Mouse (Mus musculus) neural tube, embryonic 13.5 days (tissue): ENCODE results near the gene Tcp10c. TPM values are rescaled to one million over a fixed set of nuclear protein-coding genes. Genes with fewer than 3 reads are reported as not detected.
"Not testable (repeated sequence)": the region's sequence is repeated elsewhere in the genome, so short reads cannot be mapped to it uniquely, and the experiment has no call there.

ENCODE experiments used
- ATAC-seq: fragments of 200-750 bp; cut with Nextera tagmentation; 2 replicates; pipeline ENCODE4 v1.8.0; 2017; ENCODE audit warnings: low read depth, mild to moderate bottlenecking, moderate TSS enrichment, moderate library complexity
- H3K27ac ChIP-seq: fragments of 300-500 bp; sonication (generic); replicated peaks from 2 replicates; pipeline ENCODE4 v1.5.1; 2015; ENCODE audit warnings: moderate library complexity, mild to moderate bottlenecking, inconsistent platforms
- H3K27me3 ChIP-seq: fragments of 300-500 bp; sonication (generic); 2 replicates; pipeline ENCODE4 v1.6.1; 2015; ENCODE audit warnings: mild to moderate bottlenecking, inconsistent platforms
- H3K36me3 ChIP-seq: fragments of 300-500 bp; sonication (generic); 2 replicates; pipeline ENCODE4 v1.6.1; 2015; ENCODE audit warnings: mild to moderate bottlenecking, inconsistent platforms
- H3K4me1 ChIP-seq: fragments of 300-500 bp; sonication (generic); replicated peaks from 2 replicates; pipeline ENCODE4 v1.6.1; 2015; ENCODE audit warnings: inconsistent platforms
- H3K4me2 ChIP-seq: fragments of 300-500 bp; sonication (generic); 2 replicates; pipeline ENCODE4 v1.6.1; 2015; ENCODE audit warnings: inconsistent platforms, mild to moderate bottlenecking, moderate library complexity
- H3K4me3 ChIP-seq: fragments of 300-500 bp; sonication (generic); 2 replicates; pipeline ENCODE4 v1.5.1; 2015; ENCODE audit warnings: mild to moderate bottlenecking, inconsistent platforms
- H3K9ac ChIP-seq: fragments of 300-500 bp; sonication (generic); 2 replicates; pipeline ENCODE4 v1.6.1; 2015; ENCODE audit warnings: moderate library complexity, mild to moderate bottlenecking, inconsistent platforms
- H3K9me3 ChIP-seq: fragments of 300-500 bp; sonication (generic); 2 replicates; pipeline ENCODE4 v1.6.1; 2016; ENCODE audit warnings: inconsistent platforms
- WGBS: fragments of 180-500 bp; shearing (Covaris S2); methylation state at CpG from one replicate; pipeline ENCODE4 v1.1.7; 2015; 5-methylcytosine and 5-hydroxymethylcytosine counted together
- polyA plus RNA-seq: library from polyadenylated mRNA; unstranded; fragments of >200 nt; fragmentation: Nextera tagmentation; extraction: Ambion mirVana; gene quantifications from 2 replicates; pipeline ENCODE4 v1.2.1, GENCODE M21; 2015

Gene Tcp10c
- polyA plus RNA-seq, result 0.11 and 0.17 TPM in 2 replicates

GRCm38 (mm10) chr17:13354521-13354920, at the start of gene Tcp10c:
TSS of gene Tcp10c (plus strand) at chr17:13354572.
- not testable (repeated sequence) for H3K27me3 ChIP-seq, H3K36me3 ChIP-seq, H3K9ac ChIP-seq, ATAC-seq, H3K4me2 ChIP-seq, H3K4me1 ChIP-seq, H3K27ac ChIP-seq, H3K4me3 ChIP-seq
- 87% methylated on average over 4 of the region's 4 CpGs for WGBS
- H3K9me3 ChIP-seq, result peaks cover 24% of the 10 kb centered on the region

- 84% methylated on average over 5 of the region's 6 CpGs for WGBS
- not testable (repeated sequence) for H3K27ac ChIP-seq, H3K27me3 ChIP-seq, H3K4me3 ChIP-seq, H3K4me2 ChIP-seq, H3K9ac ChIP-seq, H3K36me3 ChIP-seq, H3K4me1 ChIP-seq
- ATAC-seq, result 0 out of 2 replicates have a peak, but pooled peaks have one; percentile 30
- H3K9me3 ChIP-seq, result peaks cover 29% of the 10 kb centered on the region
Measured at GRCm38 (mm10) chr17:13307852-13308251, 46.5 kb upstream of the Tcp10c start.

- H3K4me3 ChIP-seq, H3K9ac ChIP-seq, H3K36me3 ChIP-seq, H3K27me3 ChIP-seq, H3K4me2 ChIP-seq, H3K4me1 ChIP-seq, H3K27ac ChIP-seq: not testable (repeated sequence)
- 0 out of 2 replicates have a peak, but pooled peaks have one; percentile 24 for ATAC-seq
- WGBS, result 88% methylated on average over 5 of the region's 5 CpGs
- H3K9me3 ChIP-seq, result peaks cover 31% of the 10 kb centered on the region
Measured at GRCm38 (mm10) chr17:13308344-13308743, 46.0 kb upstream of the Tcp10c start.

GRCm38 (mm10) chr17:13308746-13309145, 45.6 kb upstream of the Tcp10c start:
- not testable (repeated sequence) for H3K4me2 ChIP-seq, ATAC-seq, H3K9ac ChIP-seq, H3K4me3 ChIP-seq, H3K27ac ChIP-seq, H3K36me3 ChIP-seq, H3K4me1 ChIP-seq, H3K27me3 ChIP-seq
- 89% methylated on average over 4 of the region's 4 CpGs for WGBS
- H3K9me3 ChIP-seq, result peaks cover 35% of the 10 kb centered on the region

- H3K4me3 ChIP-seq, H3K4me1 ChIP-seq, H3K27ac ChIP-seq, H3K36me3 ChIP-seq, ATAC-seq, H3K4me2 ChIP-seq, H3K9ac ChIP-seq, H3K27me3 ChIP-seq: not testable (repeated sequence)
- peaks cover 39% of the 10 kb centered on the region for H3K9me3 ChIP-seq
- 92% methylated on average over 10 of the region's 10 CpGs for WGBS
Measured at GRCm38 (mm10) chr17:13309182-13309631, 45.2 kb upstream of the Tcp10c start.

GRCm38 (mm10) chr17:13329967-13330366, 24.4 kb upstream of the Tcp10c start:
- not testable (repeated sequence) for H3K36me3 ChIP-seq, H3K4me1 ChIP-seq, H3K27me3 ChIP-seq, H3K9ac ChIP-seq, H3K4me3 ChIP-seq, H3K4me2 ChIP-seq, ATAC-seq, H3K27ac ChIP-seq
- WGBS, result 88% methylated on average over 4 of the region's 4 CpGs
- peaks cover 44% of the 10 kb centered on the region for H3K9me3 ChIP-seq

- WGBS, result 81% methylated on average over 4 of the region's 4 CpGs
- H3K27ac ChIP-seq, H3K4me2 ChIP-seq, H3K27me3 ChIP-seq, ATAC-seq, H3K4me3 ChIP-seq, H3K9ac ChIP-seq, H3K36me3 ChIP-seq, H3K4me1 ChIP-seq: not testable (repeated sequence)
- H3K9me3 ChIP-seq, result peaks cover 42% of the 10 kb centered on the region
Measured at GRCm38 (mm10) chr17:13331179-13331578, 23.2 kb upstream of the Tcp10c start.

- H3K4me1 ChIP-seq, H3K4me2 ChIP-seq, H3K4me3 ChIP-seq, H3K27ac ChIP-seq, ATAC-seq, H3K9ac ChIP-seq, H3K36me3 ChIP-seq, H3K27me3 ChIP-seq: not testable (repeated sequence)
- WGBS, result 88% methylated on average over 8 of the region's 8 CpGs
- peaks cover 48% of the 10 kb centered on the region for H3K9me3 ChIP-seq
Measured at GRCm38 (mm10) chr17:13332496-13332895, 21.9 kb upstream of the Tcp10c start.

GRCm38 (mm10) chr17:13336979-13337749, 17.2 kb upstream of the Tcp10c start:
- not testable (repeated sequence) for H3K4me1 ChIP-seq, H3K4me3 ChIP-seq, H3K27me3 ChIP-seq, H3K9ac ChIP-seq, H3K27ac ChIP-seq, H3K4me2 ChIP-seq, H3K36me3 ChIP-seq
- peak; percentile 86 for ATAC-seq
- peaks cover 23% of the 10 kb centered on the region for H3K9me3 ChIP-seq
- WGBS, result 66% methylated on average over 9 of the region's 9 CpGs

GRCm38 (mm10) chr17:13337931-13338330, 16.4 kb upstream of the Tcp10c start:
- not testable (repeated sequence) for H3K4me3 ChIP-seq, H3K9ac ChIP-seq, H3K27ac ChIP-seq, H3K4me2 ChIP-seq, H3K4me1 ChIP-seq, H3K27me3 ChIP-seq, H3K36me3 ChIP-seq
- ATAC-seq, result 0 out of 2 replicates have a peak, but pooled peaks have one; percentile 28
- WGBS, result 52% methylated on average over 1 of the region's 1 CpGs
- peaks cover 22% of the 10 kb centered on the region for H3K9me3 ChIP-seq

- H3K4me1 ChIP-seq, H3K36me3 ChIP-seq, H3K9ac ChIP-seq, H3K27me3 ChIP-seq, H3K4me2 ChIP-seq, H3K4me3 ChIP-seq, ATAC-seq, H3K27ac ChIP-seq: not testable (repeated sequence)
- peaks cover 18% of the 10 kb centered on the region for H3K9me3 ChIP-seq
- WGBS, result 85% methylated on average over 1 of the region's 1 CpGs
Measured at GRCm38 (mm10) chr17:13340071-13340470, 14.3 kb upstream of the Tcp10c start.

- H3K36me3 ChIP-seq, H3K9ac ChIP-seq, ATAC-seq, H3K27me3 ChIP-seq, H3K4me1 ChIP-seq, H3K4me2 ChIP-seq, H3K4me3 ChIP-seq, H3K27ac ChIP-seq: not testable (repeated sequence)
- peaks cover 12% of the 10 kb centered on the region; the same call in 1 of the 2 replicates for H3K9me3 ChIP-seq
- no CpG with 5 or more reads among the region's 4 CpGs for WGBS
Measured at GRCm38 (mm10) chr17:13345923-13346322, 8.4 kb upstream of the Tcp10c start.

- not testable (repeated sequence) for H3K27me3 ChIP-seq, H3K36me3 ChIP-seq, H3K9ac ChIP-seq, H3K4me1 ChIP-seq, ATAC-seq, H3K27ac ChIP-seq, H3K4me3 ChIP-seq, H3K4me2 ChIP-seq
- H3K9me3 ChIP-seq, result peaks cover 14% of the 10 kb centered on the region
- WGBS, result 92% methylated on average over 4 of the region's 5 CpGs
Measured at GRCm38 (mm10) chr17:13349563-13349962, 4.8 kb upstream of the Tcp10c start.
